Mouse (Mus musculus): Measurements from ENCODE around the gene Tbx6.

GRCm38 (mm10) chr7:126798127-126799049 is 17.1 kb downstream of the Tbx6 start:
- no peak for TF ChIP-seq GATA1 (IDR thresholded peaks at IDR 0.05; ENCODE audit: borderline replicate concordance, low read length)
- TF ChIP-seq FLI1 (IDR thresholded peaks at IDR 0.05; ENCODE audit: low read length), result no peak

All from megakaryocyte, embryonic 14.5 days (primary cell).